Mouse (Mus musculus) spleen, adult 2 months (tissue): ENCODE data around the gene Fbxl18.

ENCODE experiments used
- CTCF ChIP-seq: fragments of 200-500 bp; IDR thresholded peaks from 2 replicates; pipeline ENCODE4 v1.5.1; 2011; ENCODE audit warnings: mild to moderate bottlenecking, inconsistent platforms; ENCODE audit not compliant: insufficient read depth, insufficient read length, insufficient replicate concordance; ENCODE audit errors: extremely low read depth
- POLR2A ChIP-seq: fragments of 200-500 bp; IDR thresholded peaks from 2 replicates; pipeline ENCODE4 v1.6.1; 2011; ENCODE audit warnings: low read depth, low read length, inconsistent platforms

GRCm38 (mm10) chr5:142896192-142896591 lies 971 bp upstream of the Fbxl18 start:
- no peak for TF ChIP-seq POLR2A
- TF ChIP-seq CTCF: no peak; the same call in 1 of the 2 replicates
